Mouse (Mus musculus) midbrain, embryonic 10.5 days (tissue): Measurements from ENCODE around the gene Cntn6. TPM values are rescaled to one million over a fixed set of nuclear protein-coding genes. Genes with fewer than 3 reads are reported as not detected.

Experiments used
- DNase-seq: peaks from one replicate; pipeline ENCODE4 v3.0.0-alpha.2; 2017; ENCODE audit warnings: low spot score
- H3K27ac ChIP-seq: fragments of 300-500 bp; sonication (generic); replicated peaks from 2 replicates; pipeline ENCODE4 v1.5.1; 2016; ENCODE audit warnings: mild to moderate bottlenecking
- H3K27me3 ChIP-seq: fragments of 300-500 bp; sonication (generic); 2 replicates; pipeline ENCODE4 v1.6.1; 2016; ENCODE audit warnings: low read depth, mild to moderate bottlenecking; ENCODE audit not compliant: poor library complexity, severe bottlenecking
- H3K36me3 ChIP-seq: fragments of 300-500 bp; sonication (generic); 2 replicates; pipeline ENCODE4 v1.6.1; 2016; ENCODE audit warnings: mild to moderate bottlenecking, moderate library complexity
- H3K4me1 ChIP-seq: fragments of 300-500 bp; sonication (generic); 2 replicates; pipeline ENCODE4 v1.6.1; 2016
- H3K4me3 ChIP-seq: fragments of 300-500 bp; sonication (generic); 2 replicates; pipeline ENCODE4 v1.5.1; 2016; ENCODE audit warnings: mild to moderate bottlenecking, moderate library complexity
- H3K9me3 ChIP-seq: fragments of 300-500 bp; sonication (generic); replicated peaks from 2 replicates; pipeline ENCODE4 v1.6.1; 2016; ENCODE audit warnings: mild to moderate bottlenecking
- WGBS: fragments of 180-500 bp; shearing (Covaris S2); methylation state at CpG from one replicate; pipeline ENCODE4 v1.1.7; 2016; 5-methylcytosine and 5-hydroxymethylcytosine counted together
- polyA plus RNA-seq: library from polyadenylated mRNA; unstranded; fragments of >200 nt; fragmentation: Nextera tagmentation; extraction: Ambion mirVana; gene quantifications from 2 replicates; pipeline ENCODE4 v1.2.1, GENCODE M21; 2016

Cntn6 gene
- polyA plus RNA-seq, 1 experiment from 2014 or later = 1.7 TPM

- H3K27me3 ChIP-seq = no peaks in the 10 kb centered on the region
- WGBS = 69% methylated on average over 4 of the region's 4 CpGs
- no peaks in the 10 kb centered on the region for H3K4me1 ChIP-seq
- H3K9me3 ChIP-seq = no peaks in the 10 kb centered on the region
- no peak overlapping the region for H3K4me3 ChIP-seq
- H3K27ac ChIP-seq = no peak overlapping the region
- no peak for DNase-seq
- H3K36me3 ChIP-seq = no peaks in the 10 kb centered on the region
Observed at GRCm38 (mm10) chr6:104808526-104808925, 315.9 kb downstream of the Cntn6 start.

- no peaks in the 10 kb centered on the region for H3K4me1 ChIP-seq
- H3K9me3 ChIP-seq = no peaks in the 10 kb centered on the region
- whole genome bisulfite sequencing = 89% methylated on average over 2 of the region's 2 CpGs
- no peaks in the 10 kb centered on the region for H3K27me3 ChIP-seq
- H3K27ac ChIP-seq = no peak overlapping the region
- no peak for DNase-seq
- no peaks in the 10 kb centered on the region for H3K36me3 ChIP-seq
- no peak overlapping the region for H3K4me3 ChIP-seq
Observed at GRCm38 (mm10) chr6:104815610-104816009, 323.0 kb downstream of the Cntn6 start.

GRCm38 (mm10) chr6:104879711-104880110, 387.1 kb downstream of the Cntn6 start:
- no peaks in the 10 kb centered on the region for H3K27me3 ChIP-seq
- no peaks in the 10 kb centered on the region for H3K36me3 ChIP-seq
- WGBS = 79% methylated on average over 1 of the region's 1 CpGs
- no peak overlapping the region for H3K27ac ChIP-seq
- DNase-seq = no peak
- H3K9me3 ChIP-seq = no peaks in the 10 kb centered on the region
- H3K4me3 ChIP-seq = no peak overlapping the region
- 0 out of 2 replicates have a peak, but pooled peaks cover 4% of the 10 kb centered on the region for H3K4me1 ChIP-seq

- H3K4me1 ChIP-seq = 0 out of 2 replicates have a peak, but pooled peaks cover 4% of the 10 kb centered on the region
- H3K9me3 ChIP-seq = no peaks in the 10 kb centered on the region
- H3K36me3 ChIP-seq = no peaks in the 10 kb centered on the region
- DNase-seq = no peak
- H3K27ac ChIP-seq = no peak overlapping the region
- no peak overlapping the region for H3K4me3 ChIP-seq
- 20% methylated on average over 2 of the region's 2 CpGs for WGBS
- H3K27me3 ChIP-seq = no peaks in the 10 kb centered on the region
Observed at GRCm38 (mm10) chr6:104884021-104884420, 391.4 kb downstream of the Cntn6 start.

GRCm38 (mm10) chr6:104885829-104886228, 393.2 kb downstream of the Cntn6 start:
- no peak for DNase-seq
- Histone ChIP-seq H3K9me3 (no peaks in the 10 kb centered on the region), H3K27ac (no peak overlapping the region), H3K4me1 (0 out of 2 replicates have a peak, but pooled peaks cover 4% of the 10 kb centered on the region), H3K4me3 (no peak overlapping the region), H3K36me3 (no peaks in the 10 kb centered on the region), H3K27me3 (no peaks in the 10 kb centered on the region)

GRCm38 (mm10) chr6:104891071-104891470, 398.5 kb downstream of the Cntn6 start:
- Histone ChIP-seq H3K9me3 (no peaks in the 10 kb centered on the region), H3K4me3 (no peak overlapping the region), H3K4me1 (no peaks in the 10 kb centered on the region), H3K27ac (no peak overlapping the region), H3K27me3 (no peaks in the 10 kb centered on the region), H3K36me3 (no peaks in the 10 kb centered on the region)
- no peak for DNase-seq
- 91% methylated on average over 3 of the region's 3 CpGs for WGBS
